Mouse (Mus musculus): Measurements from ENCODE around the gene Pdk2. TPM values are rescaled to one million over a fixed set of nuclear protein-coding genes. Genes with fewer than 3 reads are reported as not detected.

The Pdk2 gene
- total RNA-seq, 1 experiment: 1.7 TPM

GRCm38 (mm10) chr11:95046980-95047680 is 6.0 kb upstream of the Pdk2 start:
- H3K9ac ChIP-seq (ENCODE audit: insufficient read depth, low read depth, low read length, poor library complexity, severe bottlenecking): no peak overlapping the region
- peak; percentile 64 for DNase-seq (ENCODE audit: low read depth, low spot score)
- in situ Hi-C loops (cut with MboI; ENCODE audit: low sequenced_read_pairs in 2 of 2, unreplicated experiment in 2 of 2): no loop called here
- TF ChIP-seq CHD2 (IDR thresholded peaks at IDR 0.05; ENCODE audit: low read depth, low read length): no peak
- no peak for TF ChIP-seq MAFK (IDR thresholded peaks at IDR 0.05; ENCODE audit: insufficient read depth, low read depth, low read length)
- TF ChIP-seq ZNF384 (IDR thresholded peaks at IDR 0.05; ENCODE audit: low read depth, low read length): no peak
- TF ChIP-seq ZC3H11A (IDR thresholded peaks at IDR 0.05; ENCODE audit: borderline replicate concordance, low read depth, low read length): no peak
- no peak for TF ChIP-seq HCFC1 (IDR thresholded peaks at IDR 0.05; ENCODE audit: borderline replicate concordance, insufficient read depth, low read length)
- no peak overlapping the region for H3K27ac ChIP-seq (ENCODE audit: insufficient read depth, low read depth, low read length, poor library complexity, severe bottlenecking)
- H3K9me3 ChIP-seq (ENCODE audit: control insufficient read depth, insufficient read depth, low read depth, low read length): no peaks in the 10 kb centered on the region
- no peak overlapping the region for H3K4me3 ChIP-seq (ENCODE audit: insufficient read depth in 1 of 2, low read depth in 1 of 2, low read length in 2 of 2, poor library complexity in 1 of 2, severe bottlenecking in 1 of 2)
- peaks cover 10% of the 10 kb centered on the region for H3K36me3 ChIP-seq (ENCODE audit: control insufficient read depth, insufficient read depth, low read length, poor library complexity, severe bottlenecking)
- peaks cover 0 to 7% of the 10 kb centered on the region in 2 experiments; a peak in 1 of 4 replicates for H3K4me1 ChIP-seq (ENCODE audit: control insufficient read depth in 2 of 2, insufficient read depth in 2 of 2, low read length in 2 of 2, poor library complexity in 1 of 2)

GRCm38 (mm10) chr11:95044185-95044870 is 3.2 kb upstream of the Pdk2 start:
- H3K36me3 ChIP-seq (ENCODE audit: control insufficient read depth, insufficient read depth, low read length, poor library complexity, severe bottlenecking): peaks cover 3% of the 10 kb centered on the region; the same call in 1 of the 2 replicates
- H3K9ac ChIP-seq (ENCODE audit: insufficient read depth, low read depth, low read length, poor library complexity, severe bottlenecking): no peak overlapping the region
- H3K9me3 ChIP-seq (ENCODE audit: control insufficient read depth, insufficient read depth, low read depth, low read length): no peaks in the 10 kb centered on the region
- H3K27ac ChIP-seq (ENCODE audit: insufficient read depth, low read depth, low read length, poor library complexity, severe bottlenecking): no peak overlapping the region
- H3K4me3 ChIP-seq (ENCODE audit: insufficient read depth in 1 of 2, low read depth in 1 of 2, low read length in 2 of 2, poor library complexity in 1 of 2, severe bottlenecking in 1 of 2): no peak overlapping the region
- DNase-seq (ENCODE audit: low read depth, low spot score): no peak
- in situ Hi-C loops (cut with MboI; ENCODE audit: low sequenced_read_pairs in 2 of 2, unreplicated experiment in 2 of 2): no loop called here
- TF ChIP-seq ZNF384 (IDR thresholded peaks at IDR 0.05; ENCODE audit: low read depth, low read length): no peak
- no peak for TF ChIP-seq HCFC1 (IDR thresholded peaks at IDR 0.05; ENCODE audit: borderline replicate concordance, insufficient read depth, low read length)
- TF ChIP-seq CHD2 (IDR thresholded peaks at IDR 0.05; ENCODE audit: low read depth, low read length): no peak
- TF ChIP-seq MAFK (IDR thresholded peaks at IDR 0.05; ENCODE audit: insufficient read depth, low read depth, low read length): no peak
- no peak for TF ChIP-seq ZC3H11A (IDR thresholded peaks at IDR 0.05; ENCODE audit: borderline replicate concordance, low read depth, low read length)
- peaks cover 6 to 15% of the 10 kb centered on the region in 2 experiments for H3K4me1 ChIP-seq (ENCODE audit: control insufficient read depth in 2 of 2, insufficient read depth in 2 of 2, low read length in 2 of 2, poor library complexity in 1 of 2)

GRCm38 (mm10) chr11:95043608-95044007 is 2.5 kb upstream of the Pdk2 start:
- Histone ChIP-seq H3K36me3 (ENCODE audit: control insufficient read depth, insufficient read depth, low read length, poor library complexity, severe bottlenecking) (peaks cover 3% of the 10 kb centered on the region; the same call in 1 of the 2 replicates), H3K9ac (ENCODE audit: insufficient read depth, low read depth, low read length, poor library complexity, severe bottlenecking) (no peak overlapping the region), H3K4me1 (ENCODE audit: control insufficient read depth in 2 of 2, insufficient read depth in 2 of 2, low read length in 2 of 2, poor library complexity in 1 of 2) (peaks cover 6 to 15% of the 10 kb centered on the region in 2 experiments), H3K9me3 (ENCODE audit: control insufficient read depth, insufficient read depth, low read depth, low read length) (no peaks in the 10 kb centered on the region), H3K4me3 (ENCODE audit: insufficient read depth in 1 of 2, low read depth in 1 of 2, low read length in 2 of 2, poor library complexity in 1 of 2, severe bottlenecking in 1 of 2) (no peak overlapping the region), H3K27ac (ENCODE audit: insufficient read depth, low read depth, low read length, poor library complexity, severe bottlenecking) (no peak overlapping the region)
- in situ Hi-C loops (cut with MboI; ENCODE audit: low sequenced_read_pairs in 2 of 2, unreplicated experiment in 2 of 2): no loop called here
- DNase-seq (ENCODE audit: low read depth, low spot score): no peak
- no peak for TF ChIP-seq HCFC1 (IDR thresholded peaks at IDR 0.05; ENCODE audit: borderline replicate concordance, insufficient read depth, low read length)
- TF ChIP-seq ZC3H11A (IDR thresholded peaks at IDR 0.05; ENCODE audit: borderline replicate concordance, low read depth, low read length): no peak
- no peak for TF ChIP-seq ZNF384 (IDR thresholded peaks at IDR 0.05; ENCODE audit: low read depth, low read length)
- no peak for TF ChIP-seq CHD2 (IDR thresholded peaks at IDR 0.05; ENCODE audit: low read depth, low read length)

- no peaks in the 10 kb centered on the region for H3K9me3 ChIP-seq (ENCODE audit: control insufficient read depth, insufficient read depth, low read depth, low read length)
- in situ Hi-C loops (cut with MboI; ENCODE audit: low sequenced_read_pairs in 2 of 2, unreplicated experiment in 2 of 2): no loop called here
- TF ChIP-seq ZNF384 (IDR thresholded peaks at IDR 0.05; ENCODE audit: low read depth, low read length): no peak
- no peak for TF ChIP-seq HCFC1 (IDR thresholded peaks at IDR 0.05; ENCODE audit: borderline replicate concordance, insufficient read depth, low read length)
- no peak for TF ChIP-seq ZC3H11A (IDR thresholded peaks at IDR 0.05; ENCODE audit: borderline replicate concordance, low read depth, low read length)
- no peak for TF ChIP-seq MAFK (IDR thresholded peaks at IDR 0.05; ENCODE audit: insufficient read depth, low read depth, low read length)
- no peak for TF ChIP-seq CHD2 (IDR thresholded peaks at IDR 0.05; ENCODE audit: low read depth, low read length)
Observed at GRCm38 (mm10) chr11:95043060-95043459, 1.9 kb upstream of the Pdk2 start.

More at GRCm38 (mm10) chr11:95043060-95043459, 1.9 kb upstream of the Pdk2 start:
- H3K4me1 ChIP-seq (ENCODE audit: control insufficient read depth in 2 of 2, insufficient read depth in 2 of 2, low read length in 2 of 2, poor library complexity in 1 of 2): peaks cover 6 to 15% of the 10 kb centered on the region in 2 experiments
- H3K9ac ChIP-seq (ENCODE audit: insufficient read depth, low read depth, low read length, poor library complexity, severe bottlenecking): no peak overlapping the region
- H3K36me3 ChIP-seq (ENCODE audit: control insufficient read depth, insufficient read depth, low read length, poor library complexity, severe bottlenecking): peaks cover 3% of the 10 kb centered on the region; the same call in 1 of the 2 replicates
- H3K27ac ChIP-seq (ENCODE audit: insufficient read depth, low read depth, low read length, poor library complexity, severe bottlenecking): no peak overlapping the region
- no peak for DNase-seq (ENCODE audit: low read depth, low spot score)
- H3K4me3 ChIP-seq (ENCODE audit: insufficient read depth in 1 of 2, low read depth in 1 of 2, low read length in 2 of 2, poor library complexity in 1 of 2, severe bottlenecking in 1 of 2): no peak overlapping the region
